ENCODE assay signal across 19 mouse cellular contexts in genomic region chr1:190472761-190473160, GRCm38 (mm10).
"Had no signal": no experiment of that assay in that cellular context is flagged by ENCODE, and none has a peak within 500 bp of the region (broad histone marks: within the 10 kb centered on the region; RNA-seq: fewer than 3 reads in every experiment).

No protein-coding gene starts in this region.

- H3K9me3 ChIP-seq: kidney, embryonic 15.5 days; liver, embryonic 13.5 days; lung, embryonic 15.5 days; midbrain, embryonic 10.5 days; neural tube, embryonic 12.5 days; neural tube, embryonic 15.5 days; stomach, embryonic 15.5 days had no signal

- H3K9ac ChIP-seq: kidney, embryonic 15.5 days; liver, embryonic 13.5 days; lung, embryonic 15.5 days; neural tube, embryonic 12.5 days; neural tube, embryonic 15.5 days; stomach, embryonic 15.5 days had no signal

- H3K4me1 ChIP-seq: kidney, embryonic 15.5 days; liver, embryonic 13.5 days; lung, embryonic 15.5 days; megakaryocyte, embryonic 14.5 days; neural tube, embryonic 12.5 days; neural tube, embryonic 15.5 days; stomach, embryonic 15.5 days had no signal

- H3K27ac ChIP-seq: kidney, embryonic 15.5 days; left cerebral cortex, adult 2 months; liver, embryonic 13.5 days; lung, embryonic 15.5 days; midbrain, embryonic 10.5 days; neural tube, embryonic 12.5 days; neural tube, embryonic 15.5 days; stomach, embryonic 15.5 days had no signal

- H3K4me2 ChIP-seq: kidney, embryonic 15.5 days; liver, embryonic 13.5 days; lung, embryonic 15.5 days; neural tube, embryonic 12.5 days; neural tube, embryonic 15.5 days; stomach, embryonic 15.5 days had no signal

- H3K4me3 ChIP-seq: kidney, embryonic 15.5 days; left cerebral cortex, adult 2 months; liver, embryonic 13.5 days; lung, embryonic 15.5 days; megakaryocyte, embryonic 14.5 days; midbrain, embryonic 10.5 days; neural tube, embryonic 12.5 days; neural tube, embryonic 15.5 days; stomach, embryonic 15.5 days had no signal

- H3K36me3 ChIP-seq: kidney, embryonic 15.5 days; liver, embryonic 13.5 days; lung, embryonic 15.5 days; midbrain, embryonic 10.5 days; neural tube, embryonic 12.5 days; neural tube, embryonic 15.5 days; stomach, embryonic 15.5 days had no signal

- DNase-seq: kidney, postnatal 10 days; kidney, postnatal 36 days; layer of hippocampus, postnatal 36 days; liver, embryonic 13.5 days; lung, postnatal 10 days; lung, postnatal 36 days; midbrain, embryonic 14.5 days; right cerebral cortex, adult 18-20 months; right cerebral cortex, postnatal 25 days; spleen, adult 18-20 months; thymus, postnatal 25 days had no signal

- H3K27me3 ChIP-seq: kidney, embryonic 15.5 days; liver, embryonic 13.5 days; megakaryocyte, embryonic 14.5 days; neural tube, embryonic 12.5 days; neural tube, embryonic 15.5 days; stomach, embryonic 15.5 days had no signal
